Mouse (Mus musculus) thymus, postnatal 14 days (tissue): ENCODE measurements around the gene Fam32a.

Source experiments
- DNase-seq: peaks from one replicate; pipeline ENCODE4 v3.0.0; 2021

The Fam32a gene

DNA sequence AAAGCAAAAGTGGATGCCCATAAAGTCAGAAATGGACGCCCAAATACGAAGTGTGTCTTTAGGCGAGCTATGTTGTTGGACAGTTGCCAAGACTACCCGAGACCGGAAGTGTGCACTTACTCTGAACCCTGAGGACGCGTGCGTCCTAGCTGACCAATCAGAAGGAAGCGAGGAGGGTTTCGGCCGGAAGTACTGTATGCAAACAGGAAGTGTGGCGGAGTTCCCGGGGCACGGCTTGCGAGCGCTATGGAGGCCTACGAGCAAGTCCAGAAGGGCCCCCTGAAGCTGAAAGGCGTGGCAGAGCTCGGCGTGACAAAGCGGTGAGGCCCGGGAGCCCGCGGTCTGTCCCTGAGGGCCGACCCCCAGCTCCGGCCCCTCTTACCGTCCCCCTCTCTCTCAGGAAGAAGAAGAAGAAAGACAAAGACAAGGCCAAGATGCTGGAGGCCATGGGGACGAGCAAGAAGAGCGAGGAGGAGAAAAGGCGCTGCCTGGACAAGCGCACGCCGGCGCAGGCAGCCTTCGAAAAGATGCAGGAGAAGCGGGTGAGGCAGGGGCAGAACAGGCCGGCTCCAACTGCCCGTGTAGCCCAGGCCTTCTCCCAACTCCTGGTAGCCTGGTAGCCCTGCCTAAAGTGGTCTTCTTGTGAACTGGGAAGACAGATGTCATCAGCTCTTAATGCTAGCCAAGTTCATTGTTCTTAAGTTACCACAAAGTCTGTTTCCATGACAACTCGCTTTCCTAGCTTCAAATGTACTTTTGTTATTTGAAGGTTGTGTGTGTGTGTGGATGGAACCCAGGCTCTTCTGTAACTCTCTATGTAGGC lies at the start of gene Fam32a:
Gene Fam32a, plus strand, starts transcription at position 190 of the 823 bp plus-strand sequence.
- peak; percentile 89 for DNase-seq

DNA sequence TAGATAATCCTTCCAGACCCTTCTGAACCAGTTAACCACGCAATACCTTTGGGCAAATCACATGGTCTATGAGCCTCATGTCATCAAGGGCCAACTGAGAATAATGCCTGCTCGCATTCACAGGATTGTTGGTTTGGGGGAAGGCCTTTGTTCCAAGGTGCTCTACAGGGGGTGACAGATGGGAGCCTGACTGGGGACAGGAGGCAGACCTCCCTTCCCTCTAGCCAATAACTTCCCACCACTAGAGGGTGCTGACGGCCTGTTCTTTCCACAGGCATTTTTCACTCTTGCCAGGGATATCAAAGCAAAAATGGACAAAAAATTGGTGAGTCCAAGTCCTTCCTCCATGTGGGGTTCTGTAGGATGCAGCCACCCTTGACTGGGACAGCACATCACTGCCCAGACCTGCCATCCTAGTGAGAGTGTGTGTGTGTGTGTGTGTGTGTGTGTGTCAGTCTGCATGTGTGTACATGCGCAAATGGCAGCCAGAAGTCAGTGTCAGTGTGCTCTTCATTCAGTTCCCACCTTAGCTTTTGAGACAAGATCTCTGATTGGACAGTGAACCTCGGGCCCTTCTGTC lies 42.1 kb upstream of the Fam32a start:
- peak; percentile 78 for DNase-seq

DNA sequence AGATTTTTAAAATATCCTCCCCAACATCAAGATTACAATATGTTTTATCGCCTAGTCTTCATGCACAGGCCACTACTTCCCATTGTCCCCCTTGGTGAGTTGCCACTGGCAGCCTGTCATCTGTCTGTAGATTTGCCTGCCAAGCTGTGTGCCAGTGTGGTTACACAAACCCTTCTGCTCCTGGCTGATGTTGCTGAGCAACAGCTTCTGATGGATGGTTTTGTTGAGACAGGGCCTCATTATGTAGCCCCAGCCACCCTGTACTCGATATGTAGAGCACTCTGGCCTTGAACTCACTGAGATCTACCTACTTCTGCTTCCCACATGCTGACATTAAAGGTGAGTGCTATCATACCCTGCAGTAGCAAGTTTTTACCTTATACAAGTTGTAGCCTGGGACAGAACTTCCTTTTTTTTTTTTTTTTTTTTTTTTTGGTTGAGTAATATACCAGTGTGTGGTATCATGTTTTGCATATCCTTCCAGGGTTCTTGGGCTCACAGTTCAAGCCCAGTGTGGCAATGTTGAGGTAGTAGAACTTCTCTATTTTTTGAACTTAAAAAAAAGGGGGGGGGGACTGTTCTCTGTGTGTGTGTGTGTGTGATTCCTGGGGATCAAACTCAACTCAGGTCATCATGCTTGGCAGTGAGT lies 35.9 kb upstream of the Fam32a start:
- DNase-seq: no peak

DNA sequence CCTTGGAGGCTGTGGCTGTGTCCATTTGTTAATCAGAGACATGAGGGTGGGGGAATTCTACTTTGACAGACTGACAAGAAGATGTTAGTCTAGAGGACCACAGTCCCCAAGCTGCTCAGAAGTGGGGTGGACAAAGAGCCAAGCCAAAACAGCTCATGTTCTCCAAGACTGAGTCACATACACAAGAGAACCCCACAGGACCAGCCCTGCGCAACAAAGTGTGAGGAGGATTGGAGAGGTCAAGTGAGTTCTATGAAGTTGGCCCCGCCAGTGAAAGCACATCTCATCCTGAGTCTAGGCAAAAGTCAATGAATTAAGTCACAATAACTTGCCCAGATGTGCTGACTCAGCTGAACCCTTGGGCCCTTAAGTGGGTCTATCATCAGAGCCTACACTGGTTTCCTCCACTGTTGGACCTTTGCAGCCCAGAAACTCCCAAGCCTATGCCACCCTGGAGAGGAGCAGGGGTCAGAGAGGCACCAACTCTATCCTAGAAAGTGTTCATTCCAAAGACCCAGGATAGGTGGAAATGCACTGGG lies 31.7 kb upstream of the Fam32a start:
- DNase-seq: no peak

DNA sequence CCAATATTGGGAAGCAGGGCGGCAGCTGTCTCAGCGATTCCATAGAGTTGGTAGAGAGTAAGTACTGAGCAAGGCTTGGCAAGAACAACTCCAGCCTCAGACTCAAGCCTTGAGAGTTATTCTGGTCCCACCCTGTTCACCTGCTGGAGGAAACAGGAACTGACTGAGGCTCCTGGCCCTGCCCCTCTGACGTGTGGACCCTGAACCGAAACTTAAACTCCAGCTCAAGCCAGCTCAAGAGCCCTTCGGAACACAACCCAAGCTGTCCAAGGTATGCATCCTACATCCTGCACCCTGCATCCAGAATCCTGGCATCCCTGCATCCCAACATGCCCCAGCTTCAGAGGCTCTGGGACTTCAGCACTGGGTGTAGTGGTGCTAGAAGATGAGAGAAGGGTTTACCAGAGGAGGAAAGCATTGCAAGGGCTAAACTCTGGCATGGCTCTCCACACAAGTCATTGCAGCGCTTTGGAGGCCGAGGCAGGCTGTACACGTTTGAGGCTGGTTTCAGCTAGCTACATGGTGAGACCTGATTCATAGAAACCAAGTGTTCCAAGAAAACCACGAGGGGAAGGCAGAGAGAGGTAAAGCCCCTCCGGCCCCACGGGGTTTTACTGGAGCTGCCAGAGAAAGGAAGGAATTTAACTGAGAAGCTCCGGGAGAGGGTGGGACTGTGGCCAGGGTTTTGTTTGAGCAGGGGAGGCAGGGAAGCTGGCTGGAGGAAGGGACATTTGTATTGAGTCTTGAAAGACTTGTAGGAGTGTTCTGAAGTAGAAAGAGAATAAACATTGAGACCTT lies 29.9 kb upstream of the Fam32a start, which contains the start of gene Hsh2d:
Gene Hsh2d, plus strand, starts transcription at position 222 of the 798 bp plus-strand sequence.
- peak; percentile 76 for DNase-seq

DNA sequence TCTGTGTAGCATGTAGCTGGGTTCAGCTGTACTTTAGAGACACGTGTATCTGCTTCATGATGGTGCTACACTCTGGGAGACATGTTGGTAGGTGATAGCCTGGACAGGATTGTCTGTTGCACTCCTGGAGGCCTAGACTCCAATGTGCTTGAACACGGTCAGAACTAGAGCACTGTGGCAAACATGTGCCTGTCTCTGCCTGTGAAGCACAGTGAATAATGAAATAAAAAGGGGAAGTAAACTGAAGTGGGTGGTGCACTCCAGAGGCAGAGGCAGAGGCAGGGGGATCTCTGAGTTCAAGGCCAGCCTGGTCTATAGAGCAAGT lies 29.4 kb upstream of the Fam32a start:
- DNase-seq: no peak

DNA sequence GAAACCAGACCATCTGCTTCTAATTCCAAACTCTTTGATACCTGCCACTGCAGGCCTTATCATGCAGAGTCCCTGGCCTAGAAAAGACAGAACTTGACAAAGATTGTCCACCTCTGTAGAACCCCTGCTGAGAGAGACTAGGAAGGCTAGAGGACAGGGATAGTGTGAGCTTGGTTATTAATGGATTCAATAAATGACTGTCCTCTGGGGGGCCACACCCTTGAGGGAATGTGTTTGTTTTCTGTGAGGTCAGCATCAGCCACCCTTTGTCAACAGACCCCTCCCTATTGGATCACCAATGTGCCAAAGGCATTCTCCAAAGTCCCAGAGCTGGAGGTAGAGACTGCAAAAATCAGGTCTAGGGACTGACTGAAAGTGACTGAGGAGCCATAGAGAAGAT lies 27.5 kb upstream of the Fam32a start:
- no peak for DNase-seq

DNA sequence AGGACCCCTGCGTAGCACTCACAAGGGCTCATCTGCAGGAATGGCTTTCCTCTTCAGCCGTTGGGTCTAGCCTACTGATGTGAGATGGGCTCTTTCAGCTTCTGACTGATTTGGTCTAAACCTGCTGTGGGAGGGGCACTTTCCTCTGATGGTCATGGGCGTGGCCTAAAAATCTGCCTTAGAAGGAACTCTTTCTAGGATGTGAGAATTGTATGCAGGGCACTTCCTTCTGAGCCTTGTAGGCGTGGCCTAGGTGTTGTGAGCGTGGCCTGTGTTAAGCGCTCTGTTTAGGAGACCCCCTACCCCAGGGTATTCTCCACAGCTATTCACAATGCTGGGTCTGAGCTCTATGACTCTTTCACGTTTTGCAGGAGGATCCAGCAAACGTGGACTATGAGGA lies 21.5 kb upstream of the Fam32a start:
- DNase-seq: no peak

DNA sequence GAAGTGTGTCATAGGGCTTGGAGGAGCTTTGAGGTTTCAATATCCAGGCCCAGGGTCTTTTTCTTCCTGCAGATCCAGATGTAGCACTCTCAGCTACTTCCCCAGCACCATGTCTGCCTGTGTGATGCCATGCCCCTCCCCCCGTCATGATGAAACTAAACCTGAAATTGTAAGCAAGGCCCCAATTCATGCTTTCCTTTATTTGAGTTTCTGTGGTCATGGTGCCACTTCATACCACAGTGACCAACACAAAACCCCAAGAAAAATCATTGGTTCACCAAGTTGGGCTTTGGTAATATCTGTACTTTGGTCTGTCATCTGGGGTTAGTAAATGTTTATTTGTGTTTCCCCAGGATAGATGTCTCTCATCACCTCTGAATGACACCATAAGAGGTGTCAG lies 10.9 kb upstream of the Fam32a start:
- DNase-seq: no peak

DNA sequence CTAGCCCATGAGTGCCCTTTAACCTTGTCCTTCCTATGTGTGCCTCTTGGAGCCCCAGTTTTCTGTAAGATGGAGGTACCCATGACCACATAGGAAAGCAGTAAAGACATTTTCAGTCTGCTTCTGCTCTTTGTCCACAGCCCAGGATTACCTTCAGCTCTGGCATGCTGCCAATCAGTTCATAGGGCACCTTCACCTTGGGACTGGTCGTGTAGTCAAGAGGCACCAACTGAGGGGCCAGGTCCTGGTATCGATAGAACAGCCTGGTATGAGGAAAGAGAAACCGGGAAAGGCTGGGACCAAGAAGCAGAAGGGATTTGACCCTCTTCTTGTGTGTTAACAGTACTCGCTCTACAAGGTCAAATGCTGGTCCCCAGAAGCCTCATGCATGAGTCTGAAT lies 9.3 kb upstream of the Fam32a start:
- no peak for DNase-seq

DNA sequence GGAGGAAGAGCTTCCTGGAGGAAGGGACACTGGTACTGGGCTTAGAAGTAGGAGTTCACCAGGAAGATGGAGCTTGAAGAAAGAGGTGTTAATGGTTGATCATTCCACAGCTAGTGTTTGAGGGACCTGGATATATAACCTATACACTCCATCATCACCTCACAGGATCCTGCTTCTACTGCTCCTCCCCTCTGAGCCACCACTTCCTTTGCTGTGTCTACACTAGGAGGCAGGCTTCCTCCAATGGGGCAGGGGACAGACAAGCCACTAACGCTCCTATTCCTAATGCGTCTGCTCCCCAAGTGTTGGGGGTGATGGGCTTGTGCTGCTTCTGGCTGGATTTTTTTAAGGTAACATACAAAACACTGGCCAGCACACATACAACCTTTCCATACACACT lies 8.8 kb upstream of the Fam32a start:
- peak; percentile 21 for DNase-seq

DNA sequence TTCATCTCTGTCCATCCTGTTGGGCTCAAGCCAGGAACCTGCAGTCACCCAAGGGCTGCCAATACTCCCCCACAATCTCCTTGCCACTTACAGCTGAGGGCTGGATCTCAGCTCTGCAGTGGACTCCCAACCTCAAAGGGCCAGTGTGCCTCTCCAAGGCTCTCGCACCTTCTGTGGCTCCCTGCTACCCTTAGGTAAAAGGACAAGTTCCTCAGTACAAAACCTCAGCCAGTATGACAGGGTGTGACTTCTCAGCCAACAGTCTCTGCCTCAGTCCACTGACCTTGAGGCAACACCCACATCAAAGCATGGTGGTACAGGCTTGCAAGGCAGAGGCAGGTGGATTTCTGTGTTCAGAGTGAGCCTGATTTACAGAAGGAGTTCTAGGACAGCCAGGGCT lies 7.7 kb upstream of the Fam32a start:
- no peak for DNase-seq

DNA sequence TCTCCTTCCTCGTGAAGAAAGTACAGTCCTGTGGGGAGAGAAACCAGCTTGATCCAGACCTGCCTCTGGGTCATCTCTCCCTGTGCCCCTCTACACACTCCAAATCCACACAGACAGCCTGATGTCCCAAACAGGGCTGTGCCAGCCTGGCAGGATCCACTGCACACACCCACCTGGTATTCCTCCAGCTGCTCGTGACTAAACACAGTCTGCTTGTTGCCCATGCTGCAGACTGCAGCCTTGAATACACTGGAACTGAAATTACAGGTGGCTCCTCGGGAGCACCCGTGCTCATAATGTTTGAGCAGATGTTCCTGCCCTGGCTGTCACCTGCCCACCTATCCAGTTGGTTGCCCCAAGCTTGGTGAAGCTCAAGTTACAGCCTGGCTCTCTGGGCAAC lies 6.8 kb upstream of the Fam32a start, which contains the start of gene Cib3:
Gene Cib3, minus strand, starts transcription at position 87 of the 400 bp plus-strand sequence.
- no peak for DNase-seq

DNA sequence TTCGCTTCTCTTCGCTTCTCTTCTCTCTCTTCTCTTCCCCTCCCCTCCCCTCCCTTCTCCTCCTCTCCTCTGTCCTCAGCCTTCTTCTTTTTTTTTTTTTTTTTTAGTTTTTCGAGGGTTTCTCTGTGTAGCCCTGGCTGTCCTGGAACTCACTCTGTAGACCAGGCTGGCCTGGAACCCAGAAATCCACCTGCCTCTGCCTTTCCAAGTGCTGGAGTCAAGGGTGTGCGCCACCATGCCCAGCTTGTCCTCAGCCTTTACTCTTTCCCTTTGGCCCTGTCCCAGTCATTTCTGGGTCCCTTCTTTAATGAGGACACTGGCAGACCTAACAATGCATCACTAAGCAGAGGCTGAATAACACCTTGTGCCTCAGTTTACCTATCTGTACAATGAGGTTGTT lies 6.0 kb upstream of the Fam32a start, which contains the start of gene Gm11034:
Gene Gm11034, minus strand, starts transcription at position 101 of the 400 bp plus-strand sequence.
- no peak for DNase-seq

DNA sequence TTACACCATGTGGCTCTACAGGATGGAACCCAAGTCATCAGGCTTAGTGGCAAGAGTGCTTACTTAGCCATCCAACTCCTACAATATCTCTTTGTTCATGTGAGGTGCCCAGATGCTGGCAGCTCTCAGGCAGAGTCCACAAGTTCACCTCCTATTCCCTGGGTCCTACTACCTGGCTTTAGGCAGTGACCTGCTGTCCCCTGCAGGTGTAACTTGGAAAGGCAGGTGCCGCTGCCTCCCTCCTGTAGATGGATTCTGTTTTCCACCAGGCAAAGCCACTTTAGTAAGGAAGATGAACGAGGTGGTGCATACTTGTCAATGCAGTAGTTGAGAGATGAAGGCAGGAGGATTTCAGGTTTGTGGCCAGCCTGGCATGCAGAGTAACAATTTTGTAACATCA lies 4.5 kb upstream of the Fam32a start:
- DNase-seq: peak; percentile 55

DNA sequence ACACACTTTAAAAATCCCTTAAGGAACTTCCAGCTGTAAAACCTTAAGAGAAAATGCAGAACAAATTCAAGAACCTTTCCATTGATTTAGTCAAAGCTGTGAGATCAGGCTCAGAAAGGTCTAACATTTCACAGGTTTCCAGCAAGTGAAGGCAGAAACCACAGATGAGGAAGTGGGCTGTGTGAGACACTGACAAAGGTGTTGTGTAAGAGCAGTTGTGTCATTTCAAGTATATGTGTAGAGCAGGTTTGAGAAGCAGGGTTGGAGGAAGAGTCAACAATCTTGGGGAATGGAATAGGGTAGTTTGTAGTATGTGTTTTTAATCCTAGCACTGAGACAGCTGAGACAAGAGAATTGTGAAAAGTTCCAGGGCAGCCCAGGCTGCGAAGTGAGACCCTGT lies 3.7 kb upstream of the Fam32a start:
- DNase-seq: peak; percentile 26

DNA sequence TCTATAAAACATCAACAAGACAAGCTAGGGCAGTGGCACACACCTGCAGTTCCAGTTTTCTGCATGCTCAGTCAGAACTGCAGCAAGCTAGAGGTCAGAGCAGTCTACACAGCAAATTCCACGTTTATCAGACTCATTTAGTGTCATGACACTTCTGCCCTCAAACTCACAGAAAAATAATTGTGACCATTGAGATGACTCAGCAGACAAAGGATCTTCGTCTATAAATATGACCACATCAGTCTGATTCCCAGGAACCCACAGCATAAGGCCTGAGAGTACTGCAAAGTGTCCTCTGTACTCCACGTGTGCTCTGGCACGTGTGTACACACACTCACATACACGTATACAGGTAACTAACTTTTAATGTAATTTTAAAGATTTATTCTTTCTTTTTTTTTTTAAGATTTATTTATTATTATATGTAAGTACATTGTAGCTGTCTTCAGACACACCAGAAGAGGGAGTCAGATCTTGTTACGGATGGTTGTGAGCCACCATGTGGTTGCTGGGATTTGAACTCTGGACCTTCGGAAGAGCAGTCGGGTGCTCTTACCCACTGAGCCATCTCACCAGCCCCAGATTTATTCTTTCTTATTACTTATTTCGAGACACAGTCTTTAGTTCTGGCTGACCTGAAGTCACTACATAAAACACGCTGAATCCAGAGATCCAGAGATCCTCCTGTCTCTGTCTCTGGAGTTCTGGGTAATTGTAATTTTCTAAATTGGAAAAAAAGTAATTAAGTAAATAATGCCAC lies 569 bp upstream of the Fam32a start:
- no peak for DNase-seq

DNA sequence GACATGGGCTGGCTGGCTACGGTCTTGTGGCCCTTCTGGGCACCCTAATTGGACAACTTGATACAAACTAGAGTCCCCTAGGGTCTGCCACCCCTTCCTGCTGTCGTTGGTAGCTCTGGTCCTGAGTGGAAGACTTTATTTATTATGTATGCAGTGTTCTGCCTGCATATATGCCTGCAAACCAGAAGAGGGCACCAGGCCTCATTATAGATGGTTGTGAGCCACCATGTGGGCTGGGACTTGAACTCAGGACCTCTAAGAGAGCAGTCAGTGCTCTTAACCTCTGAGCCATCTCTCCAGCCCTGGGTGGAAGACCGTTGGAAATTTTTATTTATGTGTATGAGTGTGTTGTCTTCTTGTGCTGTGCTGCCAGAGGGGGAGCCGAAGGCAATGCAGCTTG lies 1.2 kb downstream of the Fam32a start:
- no peak for DNase-seq

DNA sequence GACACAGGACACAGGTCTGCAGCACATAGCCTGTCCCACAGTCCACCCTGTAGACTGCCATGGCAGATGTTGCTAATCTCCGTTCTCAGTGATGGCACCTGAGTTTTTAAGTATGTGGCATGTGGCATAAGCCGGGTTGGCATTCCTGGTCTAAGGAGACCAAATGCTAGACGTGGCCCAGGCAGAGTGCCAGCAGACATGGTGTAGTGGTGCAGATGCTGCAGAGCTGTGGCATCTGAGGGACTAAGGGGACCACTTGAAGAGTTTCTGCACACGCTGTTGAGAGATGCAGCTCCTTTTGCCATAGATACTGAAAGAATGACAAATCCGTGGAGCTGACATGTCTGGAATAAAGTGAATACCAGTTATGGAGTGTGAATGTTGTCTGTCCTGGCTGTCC lies 3.1 kb downstream of the Fam32a start:
- no peak for DNase-seq

DNA sequence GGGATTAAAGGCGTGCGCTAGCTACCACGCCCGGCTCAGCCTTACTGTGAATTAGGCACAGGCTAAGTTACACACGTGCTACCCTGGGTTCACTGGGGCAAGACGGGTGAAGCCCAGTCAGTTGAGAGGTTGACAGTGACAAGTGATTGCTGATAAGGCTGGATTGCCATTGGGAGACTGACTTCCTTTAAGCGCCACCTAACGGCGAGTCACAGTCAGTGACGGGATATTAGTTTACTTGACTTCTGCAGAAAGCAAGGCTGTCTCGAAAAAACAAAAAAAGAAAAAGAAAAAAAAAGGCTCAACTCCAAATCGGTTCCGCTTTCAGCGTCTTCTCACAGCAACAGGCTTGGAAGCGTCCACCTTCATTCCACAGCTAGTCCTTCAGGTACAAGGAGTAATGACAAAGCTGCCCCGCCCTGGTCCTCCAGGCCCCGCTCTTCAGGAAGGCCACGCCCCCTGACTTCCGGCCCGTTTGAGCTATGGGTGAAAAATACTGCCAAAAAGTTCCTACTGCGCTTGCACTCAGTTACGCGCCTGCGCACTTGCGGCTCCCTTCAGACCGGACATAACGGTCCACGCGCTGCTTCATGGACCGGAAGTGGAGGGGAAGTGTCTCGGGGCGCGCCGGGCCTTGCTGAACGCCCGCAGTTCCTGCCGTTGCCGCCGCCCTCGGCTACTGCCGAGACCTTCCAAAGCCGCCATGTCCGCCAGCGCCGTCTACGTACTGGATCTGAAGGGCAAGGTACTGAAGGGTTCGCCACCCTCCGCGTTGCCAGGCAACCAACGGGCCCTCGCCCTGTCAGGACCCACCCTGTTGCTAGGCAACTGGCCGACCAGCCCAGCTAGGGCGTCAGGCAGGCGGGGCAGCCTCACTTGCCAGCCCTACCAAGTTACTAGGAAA lies 20.2 kb downstream of the Fam32a start, which contains the start of gene Ap1m1:
Gene Ap1m1, plus strand, starts transcription at position 520 of the 904 bp plus-strand sequence.
- DNase-seq: peak; percentile 98

DNA sequence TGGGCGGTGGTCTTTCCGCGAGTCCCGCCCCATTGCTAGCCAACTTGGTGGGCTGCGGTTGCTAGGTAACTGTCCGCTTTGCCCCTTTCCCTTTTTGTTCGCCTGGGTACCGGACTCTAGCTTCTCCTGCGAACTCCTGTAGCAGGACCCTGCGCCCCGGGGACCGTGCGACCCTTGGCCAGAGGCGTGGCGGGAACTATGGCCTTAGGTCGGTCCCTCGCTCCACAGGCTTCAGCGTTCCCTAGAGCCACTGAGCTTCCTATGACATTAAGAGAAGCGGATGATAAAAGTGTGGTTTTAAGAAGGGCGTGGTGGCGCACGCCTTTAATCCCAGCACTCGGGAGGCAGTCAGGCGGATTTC lies 20.9 kb downstream of the Fam32a start:
- DNase-seq: no peak
